Mouse (Mus musculus) gastrocnemius, adult 2 months (tissue): Measurements from ENCODE around the gene Kansl3. TPM values are rescaled to one million over a fixed set of nuclear protein-coding genes. Genes with fewer than 3 reads are reported as not detected.

Experiments used
- DNase-seq: peaks from one replicate; pipeline ENCODE4 v3.0.0; 2022
- H3K27ac ChIP-seq: fragments of 200-600 bp; 2 replicates; pipeline ENCODE4 v1.8.1; 2022; ENCODE audit warnings: mild to moderate bottlenecking
- H3K4me3 ChIP-seq: fragments of 200-600 bp; 2 replicates; pipeline ENCODE4 v1.8.1; 2022; ENCODE audit warnings: mild to moderate bottlenecking, moderate library complexity
- CTCF ChIP-seq: fragments of 200-600 bp; IDR thresholded peaks from 2 replicates; pipeline ENCODE4 v1.8.1; 2022; ENCODE audit warnings: antibody characterized with exemption, mild to moderate bottlenecking, moderate library complexity
- intact Hi-C: fragments of 180-260 bp; cut with DNase I; formaldehyde crosslinking; loops from one replicate; pipeline ENCODE4 v1.15.1; 2025
- long read RNA-seq, 2 experiments: library from polyadenylated mRNA; stranded (forward); transcript quantifications; one replicate each; pipeline ENCODE4 v2.0.0; 2021
- total RNA-seq, 2 experiments: library from RNA; stranded (reverse); gene quantifications; 2 replicates each; pipeline ENCODE4 v1.2.3; 2021

Kansl3 gene
- 10 to 100 TPM; 37.7 to 39.6 TPM for total RNA-seq
- long read RNA-seq, experiment 1, full-length matches to known transcripts, result 19 of 58 reads
- long read RNA-seq, experiment 1, partial matches to known transcripts, result 10 of 58 reads
- long read RNA-seq, experiment 1, other reads (novel, unspliced or antisense), result 29 of 58 reads
- long read RNA-seq, experiment 2, transcript Kansl3-205 (21 exons, 2,801 nt), result major isoform, 14 of 57 reads
- long read RNA-seq, experiment 2, partial matches to known transcripts, result 5 of 57 reads
- long read RNA-seq, experiment 2, other reads (novel, unspliced or antisense), result 35 of 57 reads

DNA sequence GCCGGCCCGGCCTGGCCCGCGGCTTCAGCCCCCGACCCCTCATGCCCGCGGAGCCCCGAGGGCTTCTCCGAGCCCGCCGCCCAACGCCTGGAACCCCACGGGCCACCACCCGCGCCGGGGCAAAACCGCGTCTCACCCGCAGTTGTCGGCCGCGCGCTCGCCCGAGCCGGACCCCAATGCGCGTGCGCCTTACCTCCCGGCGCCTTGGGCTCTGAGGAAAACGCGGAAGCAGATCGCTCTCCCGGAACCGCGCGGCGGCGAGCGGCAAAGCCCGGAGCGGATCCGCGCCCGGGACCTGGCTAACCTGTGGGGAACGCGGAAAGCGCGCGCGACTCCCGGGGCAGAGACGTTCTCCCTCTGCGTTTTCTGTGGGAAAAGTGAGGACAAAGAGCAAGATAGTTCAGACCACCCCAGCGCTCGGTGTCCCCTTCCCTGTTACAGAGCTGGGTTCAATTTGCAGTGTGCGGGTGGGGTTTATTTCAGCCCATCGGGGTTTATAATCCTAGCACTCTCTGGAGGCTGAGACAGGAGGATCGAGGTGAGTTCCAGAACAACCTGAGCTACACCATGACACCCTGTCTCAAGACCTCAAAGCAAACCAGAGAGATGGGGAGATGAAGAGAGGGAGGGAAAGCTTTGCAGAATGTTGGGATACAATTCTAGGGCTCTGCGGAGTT is at the start of gene Kansl3:
Kansl3 (minus strand) TSS at position 213 of the 677 bp plus-strand sequence.
- H3K27ac ChIP-seq, result peak within 1 kb of the TSS; percentile 95
- peak; percentile 95 for DNase-seq
- intact Hi-C loops, result loop anchor here (1.0 to 5.0 kb wide), 2 partner anchors 102 to 128 kb away; partner anchors contain the start of gene Cnnm4
- TF ChIP-seq CTCF, result no peak
- H3K4me3 ChIP-seq, result peak within 1 kb of the TSS; percentile 95

DNA sequence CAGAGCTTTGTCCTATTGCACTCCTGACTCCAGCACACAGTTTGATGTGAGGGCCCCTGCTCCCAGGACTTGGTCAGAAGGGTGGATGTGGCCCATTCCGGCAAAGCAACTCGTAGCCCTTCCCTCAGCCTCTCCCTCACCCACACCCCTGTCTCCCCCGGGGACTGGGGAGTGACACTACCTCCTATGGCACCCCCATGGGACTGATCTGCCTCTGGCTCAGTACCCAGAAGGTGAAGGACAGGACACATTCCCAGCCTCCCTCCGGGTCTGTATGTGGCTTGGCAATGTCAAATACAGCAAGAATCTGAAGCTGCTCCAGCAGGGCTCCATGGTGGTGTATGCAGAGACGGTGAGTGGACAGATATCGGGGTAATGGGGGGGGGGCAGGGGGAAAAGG is 35.5 kb upstream of the Kansl3 start:
- H3K4me3 ChIP-seq, result no peak overlapping the region
- TF ChIP-seq CTCF, result no peak
- intact Hi-C loops, result no loop called here
- DNase-seq, result no peak
- H3K27ac ChIP-seq, result no peak overlapping the region

DNA sequence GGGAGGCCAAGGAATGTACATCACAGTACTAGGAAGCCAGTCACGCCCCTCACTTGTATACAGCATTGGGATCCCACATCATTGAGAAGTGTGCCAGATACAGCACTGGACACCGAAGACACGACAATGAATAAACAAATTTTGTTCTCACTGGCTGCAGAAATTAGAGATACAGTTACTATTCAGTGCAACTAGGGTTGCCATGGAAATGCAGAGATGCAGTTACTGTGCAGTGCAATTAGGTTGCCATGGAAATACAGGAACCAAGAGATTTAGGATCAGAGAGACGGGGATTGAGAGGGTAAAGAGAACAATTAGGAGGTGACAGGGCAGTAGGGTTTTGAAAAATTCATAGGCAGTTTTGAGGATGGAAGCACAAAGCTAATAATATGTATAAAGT is 32.5 kb upstream of the Kansl3 start:
- no peak overlapping the region for H3K4me3 ChIP-seq
- intact Hi-C loops, result no loop called here
- DNase-seq, result no peak
- no peak for TF ChIP-seq CTCF
- no peak overlapping the region for H3K27ac ChIP-seq

DNA sequence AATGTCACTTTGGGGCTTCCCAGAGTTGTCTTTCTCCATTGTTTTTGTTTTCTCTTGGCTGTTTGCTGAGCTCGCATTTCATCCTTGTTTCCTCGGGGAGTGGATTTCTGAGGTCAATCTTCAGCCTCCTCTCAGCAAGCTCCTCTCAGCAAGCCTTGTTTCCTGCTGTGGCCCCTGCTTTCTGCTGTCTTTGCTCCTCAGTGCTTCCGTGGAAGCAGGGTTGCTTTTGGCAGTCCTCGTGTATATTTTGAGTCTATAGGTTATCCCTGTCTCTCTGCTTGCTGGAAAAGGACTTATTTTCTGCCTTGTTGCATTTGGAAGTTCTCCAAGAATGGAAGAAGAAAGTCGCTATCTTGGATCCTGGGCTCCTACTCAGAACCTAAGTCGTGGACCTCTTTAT is 28.1 kb upstream of the Kansl3 start:
- Histone ChIP-seq H3K4me3 (no peak overlapping the region), H3K27ac (no peak overlapping the region)
- intact Hi-C loops, result no loop called here
- DNase-seq, result no peak
- TF ChIP-seq CTCF, result no peak

DNA sequence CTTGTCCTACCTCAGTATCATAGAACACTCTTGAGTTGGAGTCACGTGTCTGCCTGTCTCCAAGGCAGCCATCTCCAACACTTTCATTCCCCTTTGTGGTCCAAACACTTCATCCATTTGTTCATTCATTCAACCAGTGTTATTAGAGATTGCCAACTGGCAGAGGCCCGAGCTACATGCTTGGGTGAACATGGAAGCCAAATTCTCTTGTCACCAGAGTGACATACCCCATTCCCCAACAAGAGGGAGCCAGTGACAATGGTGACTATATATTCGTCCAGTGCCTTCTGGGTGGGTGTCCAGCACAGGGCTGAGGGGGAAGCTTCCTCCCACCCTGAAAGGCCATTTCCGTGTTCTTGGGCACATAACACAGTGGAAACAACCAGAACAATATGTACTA is 10.6 kb upstream of the Kansl3 start:
- no peak for TF ChIP-seq CTCF
- DNase-seq, result no peak
- Histone ChIP-seq H3K27ac (no peak overlapping the region), H3K4me3 (no peak overlapping the region)
- intact Hi-C loops, result no loop called here

DNA sequence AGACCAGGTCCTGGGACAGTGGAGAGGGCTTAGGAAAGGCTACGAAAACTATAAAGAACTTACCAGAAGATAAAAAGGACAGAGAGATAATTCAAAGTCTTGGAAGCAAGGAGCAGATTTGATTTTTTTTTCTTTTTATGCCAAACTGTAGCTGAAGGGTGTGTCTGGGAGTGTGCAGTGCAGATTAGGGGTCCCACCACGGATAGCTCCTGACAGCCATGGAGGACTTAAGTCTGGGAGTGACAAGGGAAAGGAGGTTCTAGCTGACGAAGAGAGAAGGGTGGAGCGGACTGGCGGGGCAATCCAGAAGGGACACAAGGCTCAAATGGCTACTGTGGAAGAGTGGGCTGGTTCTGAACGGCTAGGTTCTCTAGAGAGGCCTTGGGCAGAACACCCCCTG is 9.9 kb upstream of the Kansl3 start:
- no peak for DNase-seq
- intact Hi-C loops, result no loop called here
- Histone ChIP-seq H3K4me3 (no peak overlapping the region), H3K27ac (no peak overlapping the region)
- no peak for TF ChIP-seq CTCF

DNA sequence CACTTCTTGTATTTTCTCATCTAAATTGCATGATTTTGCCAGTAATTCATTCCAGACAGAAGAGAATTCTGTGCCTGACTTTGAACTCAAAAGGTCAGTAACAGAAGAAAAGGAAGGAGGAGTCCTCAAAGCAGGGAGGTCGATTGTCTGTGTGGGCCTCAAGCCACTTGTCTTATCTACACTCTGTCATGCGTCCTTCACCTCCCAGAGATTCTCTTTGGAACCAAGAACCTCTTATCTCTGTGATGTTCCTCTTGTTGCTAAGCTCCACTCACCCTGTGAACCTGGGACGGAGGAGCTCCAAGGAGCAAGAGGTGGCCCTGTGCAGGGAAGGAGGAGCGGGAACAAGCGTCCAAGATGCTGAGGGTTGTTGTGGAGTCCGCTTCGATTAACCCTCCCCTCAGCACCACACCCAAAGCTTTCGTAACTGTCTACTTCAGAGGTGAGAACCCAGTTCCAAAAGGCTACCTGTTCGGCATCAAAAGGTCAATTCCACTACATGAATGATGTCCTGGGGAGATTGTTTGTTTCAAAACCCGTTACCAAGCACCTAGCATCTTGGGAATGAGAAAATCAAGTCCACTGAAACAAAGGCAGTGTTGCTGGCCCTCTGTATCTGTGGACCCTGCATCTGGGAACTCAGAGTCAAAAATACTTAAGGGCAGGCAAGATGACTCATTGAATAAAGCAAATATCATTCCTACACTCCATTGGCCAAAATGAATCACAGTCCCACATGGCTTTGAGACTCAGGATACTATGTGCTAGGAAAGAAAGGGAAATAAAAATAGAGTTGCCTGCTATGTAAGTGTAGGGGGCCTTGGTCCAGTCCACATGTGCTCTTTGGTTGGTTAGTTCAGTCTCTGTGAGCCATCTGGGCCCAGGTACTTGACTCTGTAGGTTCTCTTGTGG is 3.2 kb upstream of the Kansl3 start, which contains the start of gene Fer1l5:
Fer1l5 (plus strand) TSS at position 358 of the 912 bp plus-strand sequence.
- Histone ChIP-seq H3K4me3 (no peak within 1 kb of the TSS), H3K27ac (no peak within 1 kb of the TSS)
- no peak for DNase-seq
- intact Hi-C loops, result no loop called here
- no peak for TF ChIP-seq CTCF

DNA sequence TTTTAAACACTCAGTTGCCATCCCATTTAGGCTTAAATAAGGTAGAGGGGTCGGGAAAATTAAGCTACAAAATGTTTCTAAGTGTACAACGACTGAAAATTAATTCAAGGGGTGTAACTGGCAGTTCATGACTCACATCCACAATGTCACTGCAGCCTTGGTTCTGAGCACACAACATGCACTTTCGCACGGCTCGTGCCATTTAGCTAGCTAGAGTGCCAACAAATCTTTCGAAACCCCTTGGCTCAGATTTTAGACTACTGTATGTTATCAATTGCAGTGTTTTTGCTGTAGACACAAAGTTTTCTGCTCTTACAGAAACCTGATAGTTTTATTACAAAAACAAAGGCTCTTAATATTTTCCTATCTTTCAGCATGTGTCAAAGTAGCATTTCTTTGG is 1.9 kb upstream of the Kansl3 start:
- H3K4me3 ChIP-seq, result no peak overlapping the region
- intact Hi-C loops, result no loop called here
- TF ChIP-seq CTCF, result no peak

DNA sequence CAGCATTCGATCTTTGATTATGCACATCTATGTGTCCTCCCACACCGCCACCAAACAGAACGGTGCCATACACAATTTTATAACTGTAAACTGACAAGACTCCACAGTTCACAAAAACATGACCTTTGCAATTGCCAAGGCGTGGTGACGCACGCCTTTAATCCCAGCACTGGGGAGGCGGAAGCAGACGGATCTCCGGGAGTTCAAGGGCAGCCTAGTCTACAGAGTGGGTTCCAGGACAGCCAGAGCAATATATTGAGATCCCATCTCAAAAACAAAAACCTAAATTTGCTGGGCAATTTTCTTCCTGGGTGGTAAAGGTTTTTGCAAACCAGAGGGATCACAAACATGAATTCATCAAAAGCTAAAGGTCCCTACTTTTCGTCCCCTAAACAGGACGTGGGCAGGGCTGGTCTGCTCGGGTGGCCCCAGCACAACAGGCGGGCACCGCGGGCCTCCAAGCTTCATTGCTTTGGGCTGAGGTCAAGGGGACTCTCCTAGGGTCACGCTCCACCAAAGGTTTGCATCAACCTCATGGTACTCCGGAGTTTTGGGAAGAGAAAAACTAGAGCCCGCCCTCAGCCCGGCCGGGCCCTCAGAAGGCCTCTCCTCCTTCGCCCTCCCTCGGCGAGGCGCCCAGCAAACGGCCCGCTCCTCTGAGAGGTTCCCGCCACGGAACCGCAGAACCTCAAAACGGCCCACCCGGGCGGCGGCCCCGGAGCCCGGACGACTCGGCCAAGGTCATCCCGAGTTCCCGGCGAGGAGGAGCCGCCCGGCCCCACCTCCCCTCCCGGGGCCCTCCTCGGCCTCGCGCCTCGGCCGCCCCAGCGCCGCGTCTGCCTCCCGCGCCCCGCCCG is 641 bp downstream of the Kansl3 start:
- H3K27ac ChIP-seq, result peak overlapping the region; percentile 95
- peak; percentile 88 for DNase-seq
- intact Hi-C loops, result loop anchor here (5.0 kb wide), 1 partner anchor 129 kb away; no protein-coding TSS in a partner anchor
- peak overlapping the region; percentile 95 for H3K4me3 ChIP-seq
- TF ChIP-seq CTCF, result no peak

More for the DNA sequence above, 1.9 kb upstream of the Kansl3 start:
- H3K27ac ChIP-seq, result no peak overlapping the region
- no peak for DNase-seq

DNA sequence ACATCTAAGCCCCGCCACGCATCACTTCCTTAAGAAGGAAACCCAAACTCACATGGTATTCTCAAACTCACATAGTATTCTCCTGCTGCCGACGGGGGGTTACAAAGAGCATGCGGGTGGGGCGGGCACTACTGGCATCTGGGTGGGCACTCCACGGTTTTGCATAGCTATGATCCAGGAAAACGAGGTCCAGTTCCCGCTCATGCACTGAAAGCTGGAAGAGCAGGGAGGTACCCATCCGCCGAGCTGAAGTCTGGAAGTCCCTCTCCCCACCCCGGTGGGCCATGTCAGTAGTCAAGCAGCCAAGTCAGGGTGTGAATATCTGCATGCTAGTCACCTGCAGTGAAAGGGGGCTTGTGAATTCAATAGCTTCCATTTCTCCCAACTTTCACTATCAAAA is 1.3 kb downstream of the Kansl3 start:
- Histone ChIP-seq H3K4me3 (peak overlapping the region; percentile 95), H3K27ac (peak overlapping the region; percentile 95)
- peak; percentile 19 for DNase-seq
- TF ChIP-seq CTCF, result no peak
- intact Hi-C loops, result loop anchor here (5.0 kb wide), 1 partner anchor 130 kb away; no protein-coding TSS in a partner anchor

DNA sequence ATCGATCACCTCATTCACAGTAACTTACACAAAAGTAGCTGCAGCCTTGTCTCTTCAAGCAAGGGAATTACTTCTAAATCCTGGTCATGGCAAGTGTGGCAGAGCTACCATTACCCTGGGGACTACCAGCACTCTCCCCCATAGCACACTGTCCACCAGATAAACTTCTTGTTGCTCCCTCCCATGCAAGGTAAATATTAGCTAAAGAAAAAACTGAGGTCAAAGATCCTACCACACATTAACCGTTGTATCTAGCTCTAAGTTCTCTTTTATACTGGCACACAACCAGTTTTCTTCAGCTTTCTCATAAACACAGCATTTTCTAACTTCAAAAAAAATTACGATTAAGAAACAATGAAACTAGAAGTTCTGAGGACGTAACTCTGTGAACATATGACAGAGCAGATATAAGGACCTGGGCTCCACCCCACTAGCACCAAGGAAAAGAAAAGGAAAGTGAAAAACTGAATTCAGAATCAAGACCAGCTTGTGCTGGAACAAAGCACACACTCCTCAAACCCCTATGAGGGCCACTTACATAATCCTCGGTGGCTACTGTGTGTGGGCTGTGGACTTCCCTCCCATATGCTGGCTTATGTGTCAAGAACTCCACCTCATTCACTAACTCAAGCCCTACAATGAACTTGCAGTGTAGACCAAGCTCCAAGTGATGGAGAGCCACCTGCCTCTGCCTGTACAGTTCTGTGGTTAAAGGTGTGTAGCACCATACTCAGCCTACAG is 11.9 kb downstream of the Kansl3 start:
- intact Hi-C loops, result no loop called here
- H3K4me3 ChIP-seq, result no peak overlapping the region
- no peak overlapping the region for H3K27ac ChIP-seq
- no peak for TF ChIP-seq CTCF
- no peak for DNase-seq
